Mouse (Mus musculus) ES-E14 (cell line): ENCODE measurements around the gene Uba3. TPM values are rescaled to one million over a fixed set of nuclear protein-coding genes. Genes with fewer than 3 reads are reported as not detected.

Experiments used
- DNase-seq: peaks from one replicate; pipeline ENCODE4 v3.0.0-alpha.2; 2013; ENCODE audit warnings: low read depth, low spot score
- H3K27ac ChIP-seq: 2 replicates; pipeline ENCODE4 v1.5.1; 2012; ENCODE audit warnings: low read depth, mild to moderate bottlenecking, low read length, moderate library complexity, mixed read lengths; ENCODE audit not compliant: poor library complexity, insufficient read depth, severe bottlenecking
- H3K36me3 ChIP-seq: 2 replicates; pipeline ENCODE4 v1.6.1; 2012; ENCODE audit warnings: mild to moderate bottlenecking, low read length, moderate library complexity, mixed read lengths; ENCODE audit not compliant: control insufficient read depth, poor library complexity, insufficient read depth, severe bottlenecking
- H3K4me1 ChIP-seq, 2 experiments: fragments of 150-350 bp in 1 of 2; sonication (generic) in 1 of 2; 2 replicates each; pipeline ENCODE4 v1.6.1; 2012; ENCODE audit warnings: low read length in 2 of 2, mild to moderate bottlenecking in 1 of 2, mixed read lengths in 1 of 2; ENCODE audit not compliant: control insufficient read depth in 2 of 2, insufficient read depth in 2 of 2, poor library complexity in 1 of 2
- H3K4me3 ChIP-seq, 2 experiments: fragments of 150-350 bp in 1 of 2; sonication (generic) in 1 of 2; 2 replicates each; pipeline ENCODE4 v1.5.1; 2012; ENCODE audit warnings: low read length in 2 of 2, low read depth in 1 of 2, mild to moderate bottlenecking in 1 of 2, mixed read lengths in 1 of 2; ENCODE audit not compliant: insufficient read depth in 1 of 2, poor library complexity in 1 of 2, severe bottlenecking in 1 of 2
- H3K9ac ChIP-seq: 2 replicates; pipeline ENCODE4 v1.6.1; 2012; ENCODE audit warnings: low read depth, mild to moderate bottlenecking, low read length, mixed read lengths; ENCODE audit not compliant: poor library complexity, insufficient read depth, severe bottlenecking
- H3K9me3 ChIP-seq: fragments of 150-350 bp; sonication (generic); 2 replicates; pipeline ENCODE4 v1.6.1; 2012; ENCODE audit warnings: low read depth, mild to moderate bottlenecking, low read length; ENCODE audit not compliant: control insufficient read depth, insufficient read depth
- CHD2 ChIP-seq: IDR thresholded peaks from 2 replicates; pipeline ENCODE4 v1.6.1; 2014; ENCODE audit warnings: mild to moderate bottlenecking, low read depth, low read length, inconsistent platforms
- HCFC1 ChIP-seq: IDR thresholded peaks from 2 replicates; pipeline ENCODE4 v1.6.1; 2012; ENCODE audit warnings: low read length, inconsistent platforms, borderline replicate concordance; ENCODE audit not compliant: insufficient read depth
- MAFK ChIP-seq: IDR thresholded peaks from 2 replicates; pipeline ENCODE4 v1.6.1; 2014; ENCODE audit warnings: mild to moderate bottlenecking, low read depth, low read length, inconsistent platforms; ENCODE audit not compliant: insufficient read depth
- ZC3H11A ChIP-seq: IDR thresholded peaks from 2 replicates; pipeline ENCODE4 v1.6.1; 2012; ENCODE audit warnings: low read depth, mild to moderate bottlenecking, inconsistent platforms, low read length, borderline replicate concordance
- ZNF384 ChIP-seq: IDR thresholded peaks from 2 replicates; pipeline ENCODE4 v1.6.1; 2012; ENCODE audit warnings: low read depth, low read length, inconsistent platforms
- in situ Hi-C, 2 experiments: fragments of 600-800 bp; cut with MboI; formaldehyde crosslinking; loops; one replicate each; pipeline ENCODE4 v1.15.1; 2025; ENCODE audit warnings: low sequenced_read_pairs in 2 of 2, inconsistent platforms in 1 of 2; ENCODE audit not compliant: unreplicated experiment in 2 of 2
- total RNA-seq: library from RNA; depleted of rRNA; stranded (reverse); fragments of 300-350 nt; gene quantifications from 2 replicates; pipeline ENCODE4 v1.2.3, GENCODE M21; 2012

Uba3 gene
- total RNA-seq, 1 experiment, result 76.4 TPM

GRCm38 (mm10) chr6:97227067-97227847 is 21.8 kb upstream of the Uba3 start:
- no peak overlapping the region for H3K9ac ChIP-seq
- peaks cover 0 to 3% of the 10 kb centered on the region in 2 experiments; a peak in 1 of 4 replicates for H3K4me1 ChIP-seq
- H3K9me3 ChIP-seq, result no peaks in the 10 kb centered on the region
- no peak for DNase-seq
- no peak overlapping the region for H3K4me3 ChIP-seq
- H3K36me3 ChIP-seq, result no peaks in the 10 kb centered on the region; the same call in 1 of the 2 replicates
- no peak overlapping the region for H3K27ac ChIP-seq
- in situ Hi-C loops, result no loop called here
- TF ChIP-seq HCFC1, result no peak
- no peak for TF ChIP-seq ZC3H11A
- no peak for TF ChIP-seq MAFK
- no peak for TF ChIP-seq ZNF384
- TF ChIP-seq CHD2, result no peak

GRCm38 (mm10) chr6:97226083-97226491 is 20.6 kb upstream of the Uba3 start:
- no peak overlapping the region for H3K9ac ChIP-seq
- peaks cover 0 to 3% of the 10 kb centered on the region in 2 experiments; a peak in 1 of 4 replicates for H3K4me1 ChIP-seq
- DNase-seq, result no peak
- TF ChIP-seq ZC3H11A, result no peak
- TF ChIP-seq CHD2, result no peak
- no peak for TF ChIP-seq ZNF384
- TF ChIP-seq MAFK, result no peak
- TF ChIP-seq HCFC1, result no peak
- no peaks in the 10 kb centered on the region; the same call in 1 of the 2 replicates for H3K36me3 ChIP-seq
- in situ Hi-C loops, result no loop called here
- no peaks in the 10 kb centered on the region for H3K9me3 ChIP-seq
- no peak overlapping the region for H3K4me3 ChIP-seq
- no peak overlapping the region; the same call in 1 of the 2 replicates for H3K27ac ChIP-seq

- Histone ChIP-seq H3K9ac (no peak overlapping the region), H3K9me3 (no peaks in the 10 kb centered on the region), H3K27ac (no peak overlapping the region), H3K4me3 (no peak overlapping the region), H3K4me1 (peaks cover 0 to 3% of the 10 kb centered on the region in 2 experiments; a peak in 1 of 4 replicates), H3K36me3 (no peaks in the 10 kb centered on the region)
- in situ Hi-C loops, result no loop called here
- DNase-seq, result no peak
- no peak for TF ChIP-seq CHD2
- no peak for TF ChIP-seq ZNF384
- TF ChIP-seq ZC3H11A, result no peak
- TF ChIP-seq MAFK, result no peak
- no peak for TF ChIP-seq HCFC1
These were observed 19.1 kb upstream of the Uba3 start for GRCm38 (mm10) chr6:97224505-97224904.

GRCm38 (mm10) chr6:97223566-97223965 is 18.1 kb upstream of the Uba3 start:
- Histone ChIP-seq H3K4me3 (no peak overlapping the region), H3K9me3 (no peaks in the 10 kb centered on the region), H3K4me1 (peaks cover 0 to 3% of the 10 kb centered on the region in 2 experiments; a peak in 1 of 4 replicates), H3K9ac (no peak overlapping the region), H3K27ac (no peak overlapping the region), H3K36me3 (no peaks in the 10 kb centered on the region)
- TF ChIP-seq ZNF384, result no peak
- in situ Hi-C loops, result no loop called here
- no peak for DNase-seq
